Mouse (Mus musculus): ENCODE data around the gene Ppp1r35. TPM values are rescaled to one million over a fixed set of nuclear protein-coding genes. Genes with fewer than 3 reads are reported as not detected.
A peak's percentile ranks its signal among the peaks of the same experiment; 100 is the strongest.

Ppp1r35 gene
- polyA plus RNA-seq (2015; fragmentation: Nextera tagmentation; extraction: Ambion mirVana): 9.4 and 17.0 TPM in 2 replicates

GRCm38 (mm10) chr5:137778635-137779034 is at the start of gene Ppp1r35:
Gene Ppp1r35, plus strand, starts transcription at chr5:137778849.
- peaks cover 24% of the 10 kb centered on the region for H3K36me3 ChIP-seq (ENCODE audit: control insufficient read depth, insufficient read depth, low read length)
- H3K4me2 ChIP-seq (ENCODE audit: low read depth, low read length): peak within 1 kb of the TSS; percentile 87
- no peaks in the 10 kb centered on the region for H3K9me3 ChIP-seq (replicated peaks; ENCODE audit: control insufficient read depth, low read length)
- H3K4me1 ChIP-seq (ENCODE audit: control insufficient read depth, insufficient read depth, low read length): peaks cover 20% of the 10 kb centered on the region
- peak within 1 kb of the TSS; percentile 88 for H3K9ac ChIP-seq (ENCODE audit: low read length)
- no peaks in the 10 kb centered on the region for H3K27me3 ChIP-seq (ENCODE audit: control insufficient read depth, insufficient read depth, low read length)
- peak within 1 kb of the TSS; percentile 83 for H3K27ac ChIP-seq (ENCODE audit: low read length)
- WGBS: under 1% methylated on average over 31 of the region's 31 CpGs
- ATAC-seq (ENCODE audit: insufficient read depth, low FRiP score): peak; percentile 95
- peak within 1 kb of the TSS; percentile 88 for H3K4me3 ChIP-seq (replicated peaks; ENCODE audit: low read length)

- no peaks in the 10 kb centered on the region for H3K9me3 ChIP-seq (replicated peaks; ENCODE audit: control insufficient read depth, low read length)
- 85% methylated on average over 12 of the region's 12 CpGs for WGBS
- no peak overlapping the region for H3K4me2 ChIP-seq (ENCODE audit: low read depth, low read length)
- H3K4me3 ChIP-seq (replicated peaks; ENCODE audit: low read length): no peak overlapping the region
- no peaks in the 10 kb centered on the region; the same call in 1 of the 2 replicates for H3K36me3 ChIP-seq (ENCODE audit: control insufficient read depth, insufficient read depth, low read length)
- no peak overlapping the region; the same call in 1 of the 2 replicates for H3K9ac ChIP-seq (ENCODE audit: low read length)
- H3K27ac ChIP-seq (ENCODE audit: low read length): no peak overlapping the region
- H3K4me1 ChIP-seq (ENCODE audit: control insufficient read depth, insufficient read depth, low read length): peaks cover 7% of the 10 kb centered on the region; the same call in 1 of the 2 replicates
- H3K27me3 ChIP-seq (ENCODE audit: control insufficient read depth, insufficient read depth, low read length): no peaks in the 10 kb centered on the region
- ATAC-seq (ENCODE audit: insufficient read depth, low FRiP score): no peak
Observed at GRCm38 (mm10) chr5:137733638-137734288, 44.9 kb upstream of the Ppp1r35 start.

GRCm38 (mm10) chr5:137734289-137735061 is 44.2 kb upstream of the Ppp1r35 start:
- no peaks in the 10 kb centered on the region for H3K27me3 ChIP-seq (ENCODE audit: control insufficient read depth, insufficient read depth, low read length)
- H3K4me3 ChIP-seq (replicated peaks; ENCODE audit: low read length): no peak overlapping the region
- no peak overlapping the region; the same call in 1 of the 2 replicates for H3K9ac ChIP-seq (ENCODE audit: low read length)
- H3K4me1 ChIP-seq (ENCODE audit: control insufficient read depth, insufficient read depth, low read length): peaks cover 7% of the 10 kb centered on the region; the same call in 1 of the 2 replicates
- no peaks in the 10 kb centered on the region for H3K9me3 ChIP-seq (replicated peaks; ENCODE audit: control insufficient read depth, low read length)
- no peak overlapping the region for H3K27ac ChIP-seq (ENCODE audit: low read length)
- peak; percentile 44; the same call in 1 of the 2 replicates for ATAC-seq (ENCODE audit: insufficient read depth, low FRiP score)
- H3K36me3 ChIP-seq (ENCODE audit: control insufficient read depth, insufficient read depth, low read length): no peaks in the 10 kb centered on the region; the same call in 1 of the 2 replicates
- 62% methylated on average over 6 of the region's 6 CpGs for WGBS
- H3K4me2 ChIP-seq (ENCODE audit: low read depth, low read length): no peak overlapping the region

- no peaks in the 10 kb centered on the region for H3K9me3 ChIP-seq (replicated peaks; ENCODE audit: control insufficient read depth, low read length)
- no peak overlapping the region for H3K4me2 ChIP-seq (ENCODE audit: low read depth, low read length)
- H3K27me3 ChIP-seq (ENCODE audit: control insufficient read depth, insufficient read depth, low read length): no peaks in the 10 kb centered on the region
- H3K36me3 ChIP-seq (ENCODE audit: control insufficient read depth, insufficient read depth, low read length): no peaks in the 10 kb centered on the region; the same call in 1 of the 2 replicates
- no peak overlapping the region for H3K4me3 ChIP-seq (replicated peaks; ENCODE audit: low read length)
- ATAC-seq (ENCODE audit: insufficient read depth, low FRiP score): no peak
- H3K4me1 ChIP-seq (ENCODE audit: control insufficient read depth, insufficient read depth, low read length): peaks cover 16% of the 10 kb centered on the region
- H3K27ac ChIP-seq (ENCODE audit: low read length): no peak overlapping the region
- WGBS: 79% methylated on average over 6 of the region's 6 CpGs
- no peak overlapping the region for H3K9ac ChIP-seq (ENCODE audit: low read length)
Observed at GRCm38 (mm10) chr5:137737400-137737940, 41.2 kb upstream of the Ppp1r35 start.

GRCm38 (mm10) chr5:137738516-137738915 is 40.1 kb upstream of the Ppp1r35 start:
- Histone ChIP-seq H3K27me3 (ENCODE audit: control insufficient read depth, insufficient read depth, low read length) (no peaks in the 10 kb centered on the region), H3K4me2 (ENCODE audit: low read depth, low read length) (peak overlapping the region; percentile 15; the same call in 1 of the 2 replicates), H3K36me3 (ENCODE audit: control insufficient read depth, insufficient read depth, low read length) (no peaks in the 10 kb centered on the region; the same call in 1 of the 2 replicates), H3K4me3 (replicated peaks; ENCODE audit: low read length) (no peak overlapping the region), H3K4me1 (ENCODE audit: control insufficient read depth, insufficient read depth, low read length) (peaks cover 16% of the 10 kb centered on the region), H3K9me3 (replicated peaks; ENCODE audit: control insufficient read depth, low read length) (no peaks in the 10 kb centered on the region), H3K27ac (ENCODE audit: low read length) (no peak overlapping the region), H3K9ac (ENCODE audit: low read length) (peak overlapping the region; percentile 21; the same call in 1 of the 2 replicates)
- ATAC-seq (ENCODE audit: insufficient read depth, low FRiP score): no peak
- WGBS: 51% methylated on average over 5 of the region's 5 CpGs

- no peak overlapping the region for H3K9ac ChIP-seq (ENCODE audit: low read length)
- ATAC-seq (ENCODE audit: insufficient read depth, low FRiP score): no peak
- H3K4me3 ChIP-seq (replicated peaks; ENCODE audit: low read length): peak overlapping the region; percentile 69; the same call in 1 of the 2 replicates
- H3K4me1 ChIP-seq (ENCODE audit: control insufficient read depth, insufficient read depth, low read length): peaks cover 11% of the 10 kb centered on the region
- H3K36me3 ChIP-seq (ENCODE audit: control insufficient read depth, insufficient read depth, low read length): no peaks in the 10 kb centered on the region
- WGBS: 54% methylated on average over 9 of the region's 9 CpGs
- peak overlapping the region; percentile 21; the same call in 1 of the 2 replicates for H3K27ac ChIP-seq (ENCODE audit: low read length)
- H3K4me2 ChIP-seq (ENCODE audit: low read depth, low read length): peak overlapping the region; percentile 79
- H3K9me3 ChIP-seq (replicated peaks; ENCODE audit: control insufficient read depth, low read length): no peaks in the 10 kb centered on the region
- no peaks in the 10 kb centered on the region for H3K27me3 ChIP-seq (ENCODE audit: control insufficient read depth, insufficient read depth, low read length)
Observed at GRCm38 (mm10) chr5:137739471-137739870, 39.2 kb upstream of the Ppp1r35 start.

- 17% methylated on average over 11 of the region's 11 CpGs for WGBS
- no peaks in the 10 kb centered on the region for H3K36me3 ChIP-seq (ENCODE audit: control insufficient read depth, insufficient read depth, low read length)
- peak overlapping the region; percentile 69 for H3K4me3 ChIP-seq (replicated peaks; ENCODE audit: low read length)
- peak overlapping the region; percentile 82 for H3K9ac ChIP-seq (ENCODE audit: low read length)
- H3K27me3 ChIP-seq (ENCODE audit: control insufficient read depth, insufficient read depth, low read length): no peaks in the 10 kb centered on the region
- peaks cover 9% of the 10 kb centered on the region; the same call in 1 of the 2 replicates for H3K4me1 ChIP-seq (ENCODE audit: control insufficient read depth, insufficient read depth, low read length)
- H3K9me3 ChIP-seq (replicated peaks; ENCODE audit: control insufficient read depth, low read length): no peaks in the 10 kb centered on the region
- 0 out of 2 replicates have a peak, but pooled peaks have one; percentile 11 for ATAC-seq (ENCODE audit: insufficient read depth, low FRiP score)
- H3K4me2 ChIP-seq (ENCODE audit: low read depth, low read length): peak overlapping the region; percentile 79
- H3K27ac ChIP-seq (ENCODE audit: low read length): peak overlapping the region; percentile 86
Observed at GRCm38 (mm10) chr5:137740506-137740905, 38.1 kb upstream of the Ppp1r35 start.

- Histone ChIP-seq H3K27ac (ENCODE audit: low read length) (peak within 1 kb of the TSS; percentile 86), H3K27me3 (ENCODE audit: control insufficient read depth, insufficient read depth, low read length) (no peaks in the 10 kb centered on the region), H3K4me1 (ENCODE audit: control insufficient read depth, insufficient read depth, low read length) (peaks cover 9% of the 10 kb centered on the region; the same call in 1 of the 2 replicates), H3K36me3 (ENCODE audit: control insufficient read depth, insufficient read depth, low read length) (no peaks in the 10 kb centered on the region), H3K9me3 (replicated peaks; ENCODE audit: control insufficient read depth, low read length) (no peaks in the 10 kb centered on the region), H3K4me2 (ENCODE audit: low read depth, low read length) (peak within 1 kb of the TSS; percentile 79), H3K9ac (ENCODE audit: low read length) (peak within 1 kb of the TSS; percentile 82), H3K4me3 (replicated peaks; ENCODE audit: low read length) (peak within 1 kb of the TSS; percentile 69)
- peak; percentile 84 for ATAC-seq (ENCODE audit: insufficient read depth, low FRiP score)
- WGBS: under 1% methylated on average over 66 of the region's 71 CpGs
Observed at GRCm38 (mm10) chr5:137741023-137741931, 37.4 kb upstream of the Ppp1r35 start, which contains the start of gene Nyap1. Gene Nyap1, minus strand, starts transcription at chr5:137741607.

Measured in stomach, embryonic 16.5 days (tissue).